Mouse (Mus musculus) ES-Bruce4 (cell line): ENCODE measurements around the gene Zcchc24. TPM values are rescaled to one million over a fixed set of nuclear protein-coding genes. Genes with fewer than 3 reads are reported as not detected.

Source experiments
- H3K27ac ChIP-seq: 2 replicates; pipeline ENCODE4 v1.5.1; 2012; ENCODE audit warnings: low read length, inconsistent platforms; ENCODE audit not compliant: insufficient read depth
- H3K27me3 ChIP-seq: 2 replicates; pipeline ENCODE4 v1.6.1; 2012; ENCODE audit warnings: mild to moderate bottlenecking, low read length, inconsistent platforms; ENCODE audit not compliant: control insufficient read depth, poor library complexity, insufficient read depth, severe bottlenecking
- H3K36me3 ChIP-seq: 2 replicates; pipeline ENCODE4 v1.6.1; 2012; ENCODE audit warnings: inconsistent platforms, mild to moderate bottlenecking, low read length, moderate library complexity; ENCODE audit not compliant: control insufficient read depth, poor library complexity, insufficient read depth, severe bottlenecking
- H3K4me1 ChIP-seq: one replicate; pipeline ENCODE4 v1.8.1; 2011; ENCODE audit warnings: low read length; ENCODE audit not compliant: control insufficient read depth, insufficient read depth
- H3K4me3 ChIP-seq: 2 replicates; pipeline ENCODE4 v1.5.1; 2011; ENCODE audit warnings: low read depth, mild to moderate bottlenecking, low read length
- H3K9ac ChIP-seq: 2 replicates; pipeline ENCODE4 v1.6.1; 2012; ENCODE audit warnings: low read depth, mild to moderate bottlenecking, inconsistent platforms; ENCODE audit not compliant: poor library complexity, severe bottlenecking
- H3K9me3 ChIP-seq: replicated peaks from 2 replicates; pipeline ENCODE4 v1.6.1; 2012; ENCODE audit warnings: mild to moderate bottlenecking, low read length, inconsistent platforms; ENCODE audit not compliant: control insufficient read depth, poor library complexity, insufficient read depth, severe bottlenecking
- CTCF ChIP-seq: IDR thresholded peaks from one replicate; pipeline ENCODE4 v1.8.1; 2011; ENCODE audit warnings: low read depth, low read length
- EP300 ChIP-seq: IDR thresholded peaks from 2 replicates; pipeline ENCODE4 v1.6.1; 2011; ENCODE audit warnings: low read depth, low read length; ENCODE audit not compliant: insufficient read depth
- POLR2A ChIP-seq: IDR thresholded peaks from one replicate; pipeline ENCODE4 v1.8.1; 2011; ENCODE audit warnings: low read length; ENCODE audit not compliant: insufficient read depth
- polyA plus RNA-seq: library from polyadenylated mRNA; stranded (reverse); fragments of >200 nt; gene quantifications from 2 replicates; pipeline ENCODE4 v1.2.4, GENCODE M21; 2011; ENCODE audit warnings: low read depth; ENCODE audit not compliant: missing spikeins, insufficient read depth, insufficient read length

Gene Zcchc24
- polyA plus RNA-seq, 1 experiment, result 9.0 TPM

DNA sequence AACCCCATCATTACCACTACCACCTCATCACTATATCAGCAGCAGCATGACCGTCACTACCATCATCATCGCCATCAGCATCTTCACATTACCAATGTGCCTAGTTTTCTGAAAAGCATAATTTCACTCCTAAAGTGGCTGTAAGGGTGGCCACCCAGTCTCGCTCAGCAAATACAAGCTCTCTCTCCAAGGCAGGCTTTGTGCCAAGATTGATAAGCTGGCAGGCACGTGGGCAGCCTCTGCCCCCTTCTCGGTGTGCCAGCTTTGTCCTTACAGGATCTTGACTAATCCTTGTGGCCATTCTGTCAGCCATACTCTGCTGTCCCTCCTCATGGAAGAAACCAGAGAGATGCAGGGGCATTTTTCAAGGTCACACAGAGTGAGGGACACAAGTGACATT, 25.9 kb downstream of the Zcchc24 start:
- Histone ChIP-seq H3K9me3 (no peaks in the 10 kb centered on the region), H3K36me3 (no peaks in the 10 kb centered on the region), H3K4me1 (no peaks in the 10 kb centered on the region), H3K4me3 (no peak overlapping the region), H3K27me3 (no peaks in the 10 kb centered on the region), H3K27ac (no peak overlapping the region), H3K9ac (no peak overlapping the region)
- no peak for TF ChIP-seq POLR2A
- no peak for TF ChIP-seq CTCF
- TF ChIP-seq EP300, result no peak

DNA sequence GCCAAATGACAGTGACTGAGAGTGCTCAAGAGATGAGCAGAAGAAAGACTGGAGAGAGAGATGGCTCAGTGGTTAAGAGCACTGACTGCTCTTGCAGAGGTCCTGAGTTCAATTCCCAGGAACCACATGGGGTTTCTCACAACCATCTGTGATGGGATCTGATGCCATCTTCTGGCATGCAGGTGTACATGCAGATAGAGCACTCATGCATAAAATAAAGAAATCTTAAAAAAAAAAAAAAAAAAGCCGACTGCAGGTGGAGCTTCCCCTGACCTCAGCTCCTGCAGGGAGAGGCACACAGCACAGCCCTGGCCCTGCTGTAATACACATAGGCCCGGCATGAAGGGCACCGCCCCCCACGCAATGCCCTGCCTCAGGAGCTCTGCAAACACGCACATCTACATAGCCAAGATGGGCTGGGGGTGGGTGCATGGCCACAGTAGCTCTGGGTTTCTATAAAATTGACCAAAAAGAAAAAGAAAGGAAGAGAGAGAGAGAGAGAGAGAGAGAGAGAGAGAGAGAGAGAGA, 26.9 kb downstream of the Zcchc24 start:
- H3K27me3 ChIP-seq, result no peaks in the 10 kb centered on the region
- H3K4me1 ChIP-seq, result no peaks in the 10 kb centered on the region
- H3K9me3 ChIP-seq, result no peaks in the 10 kb centered on the region
- H3K4me3 ChIP-seq, result no peak overlapping the region
- TF ChIP-seq POLR2A (no peak), EP300 (no peak), CTCF (no peak)
- H3K9ac ChIP-seq, result no peak overlapping the region
- no peaks in the 10 kb centered on the region for H3K36me3 ChIP-seq
- H3K27ac ChIP-seq, result no peak overlapping the region

DNA sequence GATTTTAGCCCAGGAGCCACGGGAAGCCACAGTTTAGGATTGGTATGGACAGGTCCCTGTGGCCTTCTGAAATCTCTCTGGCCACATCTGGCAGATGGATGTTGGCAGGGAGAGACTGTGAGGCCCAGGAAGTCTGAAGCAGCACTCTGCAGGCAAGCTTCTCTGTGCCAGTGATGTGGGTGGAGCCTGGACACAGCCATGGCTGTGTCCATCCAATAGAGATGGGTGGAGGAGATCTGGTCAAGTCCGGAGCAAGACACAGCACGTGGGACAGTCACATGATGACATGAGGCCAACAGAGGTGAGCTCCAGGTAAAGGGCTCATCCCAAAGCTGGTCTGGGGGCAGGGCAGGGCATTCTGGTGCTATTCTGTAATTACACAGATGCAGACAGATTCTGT, 27.6 kb downstream of the Zcchc24 start:
- Histone ChIP-seq H3K27me3 (no peaks in the 10 kb centered on the region), H3K9ac (no peak overlapping the region), H3K9me3 (no peaks in the 10 kb centered on the region), H3K4me3 (no peak overlapping the region), H3K27ac (no peak overlapping the region), H3K4me1 (no peaks in the 10 kb centered on the region), H3K36me3 (no peaks in the 10 kb centered on the region)
- TF ChIP-seq EP300 (no peak), POLR2A (no peak)

DNA sequence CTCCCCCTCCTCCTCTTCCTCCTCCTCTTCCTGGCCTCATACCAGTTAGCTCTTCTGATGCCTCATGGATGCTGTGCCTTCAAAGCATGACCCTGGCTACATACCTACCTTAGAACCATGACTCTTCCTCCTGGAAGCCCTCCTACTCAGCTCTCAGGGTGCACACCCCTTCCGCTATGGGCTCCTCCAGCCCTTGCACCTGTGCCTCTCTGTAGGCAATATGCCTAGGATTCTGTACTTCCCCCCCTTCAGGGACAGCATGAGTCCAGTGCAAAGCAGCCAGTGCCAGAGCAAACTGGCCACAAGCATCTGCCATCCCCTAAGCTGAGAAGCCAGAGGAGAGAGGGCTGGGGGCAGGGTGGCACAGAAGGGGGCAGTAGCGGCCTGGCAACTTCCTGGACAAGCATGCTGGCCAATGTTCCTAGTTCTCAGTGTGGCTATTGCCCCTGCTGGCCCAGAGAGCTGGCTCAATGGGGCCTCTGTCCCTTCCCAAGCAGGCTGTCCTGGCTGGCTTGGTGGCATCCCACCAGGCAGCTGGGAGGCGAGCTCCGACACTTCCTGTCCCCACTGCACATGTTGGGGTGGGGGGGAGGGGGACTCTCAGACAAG, 28.8 kb downstream of the Zcchc24 start:
- H3K4me1 ChIP-seq, result no peaks in the 10 kb centered on the region
- H3K36me3 ChIP-seq, result no peaks in the 10 kb centered on the region
- no peak overlapping the region for H3K4me3 ChIP-seq
- TF ChIP-seq POLR2A, result no peak
- no peak for TF ChIP-seq CTCF
- TF ChIP-seq EP300, result no peak
- H3K9ac ChIP-seq, result no peak overlapping the region
- no peaks in the 10 kb centered on the region for H3K9me3 ChIP-seq
- no peaks in the 10 kb centered on the region for H3K27me3 ChIP-seq
- no peak overlapping the region for H3K27ac ChIP-seq

DNA sequence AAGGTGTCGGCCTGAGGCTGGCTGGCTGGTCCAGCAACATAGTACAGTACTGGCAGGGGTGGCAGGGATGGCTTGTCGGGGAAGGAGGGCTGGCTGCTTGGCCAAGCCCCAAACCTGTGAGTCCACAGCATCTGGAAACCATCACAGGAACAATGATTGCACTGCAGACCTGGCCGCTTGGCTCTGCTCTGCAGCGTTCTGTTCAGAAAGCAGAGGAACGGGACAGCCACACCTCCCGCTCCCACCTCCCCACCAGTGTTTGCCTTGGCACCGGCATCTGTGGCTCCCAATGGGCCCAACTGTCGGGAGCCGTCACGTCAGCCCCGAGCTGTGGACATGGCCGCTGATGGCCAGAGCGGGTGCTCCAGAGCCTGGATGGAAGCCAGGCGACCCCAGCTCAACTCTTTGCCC, 30.2 kb downstream of the Zcchc24 start:
- Histone ChIP-seq H3K27ac (no peak overlapping the region), H3K4me3 (no peak overlapping the region), H3K36me3 (no peaks in the 10 kb centered on the region), H3K4me1 (no peaks in the 10 kb centered on the region), H3K9me3 (no peaks in the 10 kb centered on the region), H3K27me3 (no peaks in the 10 kb centered on the region), H3K9ac (no peak overlapping the region)
- TF ChIP-seq POLR2A (no peak), EP300 (no peak), CTCF (no peak)

DNA sequence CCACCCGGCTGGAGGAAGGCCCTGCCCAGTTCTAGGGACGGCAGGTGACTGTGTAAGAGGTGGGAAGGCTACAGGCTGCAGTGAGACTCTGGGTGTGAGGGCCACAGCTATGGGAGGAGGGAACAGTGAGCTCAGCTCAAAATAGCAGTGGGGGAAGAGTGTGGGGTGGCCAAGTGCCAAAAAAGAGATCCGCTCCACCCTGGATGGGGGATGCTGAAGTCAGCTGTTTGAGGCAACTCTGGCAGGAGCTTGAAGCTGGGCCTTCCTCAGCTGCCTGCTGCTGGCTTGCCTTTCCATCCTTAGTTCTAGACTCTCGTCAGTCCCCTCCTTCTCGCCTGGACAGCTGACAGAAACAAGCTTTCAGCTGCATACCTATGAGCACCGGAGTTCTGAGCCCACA, 32.2 kb downstream of the Zcchc24 start:
- Histone ChIP-seq H3K9ac (no peak overlapping the region), H3K4me1 (no peaks in the 10 kb centered on the region), H3K4me3 (no peak overlapping the region), H3K27me3 (no peaks in the 10 kb centered on the region), H3K9me3 (no peaks in the 10 kb centered on the region), H3K36me3 (no peaks in the 10 kb centered on the region), H3K27ac (no peak overlapping the region)
- TF ChIP-seq POLR2A (no peak), EP300 (no peak), CTCF (no peak)
